Mouse (Mus musculus) liver, postnatal 0 days (tissue): ENCODE results near the gene Tbx19. TPM values are rescaled to one million over a fixed set of nuclear protein-coding genes. Genes with fewer than 3 reads are reported as not detected.

ENCODE experiments used
- ATAC-seq: fragments of 200-750 bp; cut with Nextera tagmentation; 2 replicates; pipeline ENCODE4 v1.8.0; 2017; ENCODE audit warnings: mild to moderate bottlenecking, moderate library complexity
- DNase-seq: peaks from one replicate; pipeline ENCODE4 v3.0.0-alpha.2; 2016
- H3K27ac ChIP-seq: fragments of 300-500 bp; sonication (generic); 2 replicates; pipeline ENCODE4 v1.5.1; 2014; ENCODE audit warnings: antibody characterized with exemption, moderate library complexity, mild to moderate bottlenecking, low read depth
- H3K27me3 ChIP-seq: fragments of 300-500 bp; sonication (generic); 2 replicates; pipeline ENCODE4 v1.6.1; 2014; ENCODE audit warnings: low read length, control low read depth, mixed read lengths; ENCODE audit not compliant: insufficient read depth
- H3K36me3 ChIP-seq: fragments of 300-500 bp; sonication (generic); replicated peaks from 2 replicates; pipeline ENCODE4 v1.6.1; 2014; ENCODE audit warnings: mild to moderate bottlenecking, control low read depth, low read length, moderate library complexity, mixed read lengths; ENCODE audit not compliant: insufficient read depth
- H3K4me1 ChIP-seq: fragments of 300-500 bp; sonication (generic); 2 replicates; pipeline ENCODE4 v1.6.1; 2014; ENCODE audit warnings: antibody characterized with exemption, mild to moderate bottlenecking, control low read depth; ENCODE audit not compliant: insufficient read depth
- H3K4me2 ChIP-seq: fragments of 300-500 bp; sonication (generic); 2 replicates; pipeline ENCODE4 v1.6.1; 2014; ENCODE audit warnings: low read depth, mild to moderate bottlenecking, low read length, moderate library complexity, mixed read lengths
- H3K4me3 ChIP-seq: fragments of 300-500 bp; sonication (generic); 2 replicates; pipeline ENCODE4 v1.5.1; 2014; ENCODE audit warnings: low read depth, low read length
- H3K9ac ChIP-seq: fragments of 300-500 bp; sonication (generic); replicated peaks from 2 replicates; pipeline ENCODE4 v1.6.1; 2014; ENCODE audit warnings: mild to moderate bottlenecking, moderate library complexity
- H3K9me3 ChIP-seq: fragments of 300-500 bp; sonication (generic); 2 replicates; pipeline ENCODE4 v1.6.1; 2016; ENCODE audit warnings: mild to moderate bottlenecking, control low read depth, low read length, mixed read lengths
- CTCF ChIP-seq: sonication (generic); IDR thresholded peaks from 2 replicates; pipeline ENCODE4 v1.5.1; 2016; ENCODE audit warnings: antibody characterized with exemption, low read depth
- EP300 ChIP-seq: IDR thresholded peaks from 2 replicates; pipeline ENCODE4 v1.6.1; 2016; ENCODE audit warnings: antibody characterized with exemption, low read depth, mild to moderate bottlenecking
- WGBS: fragments of 180-500 bp; shearing (Covaris S2); extraction: QIAGEN DNeasy Blood & Tissue Kit; methylation state at CpG from one replicate; pipeline ENCODE4 v1.1.7; 2014; ENCODE audit not compliant: insufficient replicate concordance; 5-methylcytosine and 5-hydroxymethylcytosine counted together
- polyA plus RNA-seq: library from polyadenylated mRNA; unstranded; fragments of >200 nt; fragmentation: Nextera tagmentation; extraction: Ambion mirVana; gene quantifications from 2 replicates; pipeline ENCODE4 v1.2.1, GENCODE M21; 2015

Gene Tbx19
- polyA plus RNA-seq, 1 experiment from 2014 or later = 0.06 TPM

GRCm38 (mm10) chr1:165105270-165106010, 55.1 kb downstream of the Tbx19 start:
- H3K4me2 ChIP-seq = peak overlapping the region; percentile 70

GRCm38 (mm10) chr1:165104707-165105259, 55.8 kb downstream of the Tbx19 start:
- peak overlapping the region; percentile 32 for H3K4me3 ChIP-seq
- peak overlapping the region; percentile 70 for H3K4me2 ChIP-seq
- H3K4me1 ChIP-seq = peaks cover 11% of the 10 kb centered on the region
- H3K9me3 ChIP-seq = no peaks in the 10 kb centered on the region
- TF ChIP-seq CTCF (no peak), EP300 (peak; percentile 91)
- H3K36me3 ChIP-seq = no peaks in the 10 kb centered on the region
- 43% methylated on average over 7 of the region's 7 CpGs for WGBS
- H3K9ac ChIP-seq = peak overlapping the region; percentile 21; the same call in 1 of the 2 replicates
- H3K27me3 ChIP-seq = no peaks in the 10 kb centered on the region
- ATAC-seq (peak; percentile 88), DNase-seq (peak; percentile 46)
- peak overlapping the region; percentile 80 for H3K27ac ChIP-seq

More at GRCm38 (mm10) chr1:165105270-165106010, 55.1 kb downstream of the Tbx19 start:
- DNase-seq = peak; percentile 25
- peaks cover 11% of the 10 kb centered on the region for H3K4me1 ChIP-seq
- TF ChIP-seq EP300 = peak; percentile 87
- TF ChIP-seq CTCF = no peak
- peak overlapping the region; percentile 80 for H3K27ac ChIP-seq
- no peaks in the 10 kb centered on the region for H3K36me3 ChIP-seq
- peak overlapping the region; percentile 32 for H3K4me3 ChIP-seq
- WGBS = 54% methylated on average over 9 of the region's 9 CpGs
- peak; percentile 86 for ATAC-seq
- H3K9ac ChIP-seq = peak overlapping the region; percentile 21; the same call in 1 of the 2 replicates
- no peaks in the 10 kb centered on the region for H3K9me3 ChIP-seq
- no peaks in the 10 kb centered on the region for H3K27me3 ChIP-seq

GRCm38 (mm10) chr1:165099569-165099968, 61.0 kb downstream of the Tbx19 start:
- Histone ChIP-seq H3K4me2 (no peak overlapping the region), H3K4me3 (no peak overlapping the region), H3K27me3 (no peaks in the 10 kb centered on the region), H3K9ac (no peak overlapping the region), H3K4me1 (0 out of 2 replicates have a peak, but pooled peaks cover 4% of the 10 kb centered on the region), H3K27ac (no peak overlapping the region), H3K9me3 (no peaks in the 10 kb centered on the region), H3K36me3 (no peaks in the 10 kb centered on the region)
- DNase-seq (no peak), ATAC-seq (no peak)
- TF ChIP-seq CTCF = no peak
- no peak for TF ChIP-seq EP300

- H3K9me3 ChIP-seq = no peaks in the 10 kb centered on the region
- H3K9ac ChIP-seq = no peak overlapping the region
- H3K4me1 ChIP-seq = 0 out of 2 replicates have a peak, but pooled peaks cover 5% of the 10 kb centered on the region
- H3K27ac ChIP-seq = no peak overlapping the region
- H3K4me2 ChIP-seq = no peak overlapping the region
- no peaks in the 10 kb centered on the region for H3K36me3 ChIP-seq
- 53% methylated on average over 7 of the region's 7 CpGs for WGBS
- DNase-seq = no peak
- no peak overlapping the region for H3K4me3 ChIP-seq
- H3K27me3 ChIP-seq = no peaks in the 10 kb centered on the region
- ATAC-seq = no peak
- no peak for TF ChIP-seq EP300
- no peak for TF ChIP-seq CTCF
Observed at GRCm38 (mm10) chr1:165094871-165095270, 65.7 kb downstream of the Tbx19 start.

DNA sequence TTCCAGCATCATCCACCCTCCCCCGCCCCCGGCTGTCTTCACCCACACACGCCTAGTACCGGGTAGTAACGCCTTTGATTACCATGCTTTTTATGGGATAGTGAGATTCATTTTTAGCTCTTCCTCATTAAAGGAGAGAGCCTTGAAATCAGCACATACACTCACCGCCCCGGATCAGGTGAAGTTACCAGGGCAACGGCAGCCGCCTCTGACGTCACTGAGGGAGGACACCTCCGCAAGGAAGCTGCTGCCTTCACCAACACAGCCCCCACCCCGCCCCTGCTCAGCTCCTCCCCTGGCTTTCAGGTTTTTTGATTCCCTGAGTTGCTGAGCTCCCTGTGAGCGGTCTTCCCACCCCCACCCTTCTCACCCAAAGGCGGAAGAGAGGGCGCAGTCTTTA, 68.9 kb downstream of the Tbx19 start:
- peak overlapping the region; percentile 15; the same call in 1 of the 2 replicates for H3K4me2 ChIP-seq
- 15% methylated on average over 15 of the region's 15 CpGs for WGBS
- H3K9me3 ChIP-seq = no peaks in the 10 kb centered on the region
- ATAC-seq = no peak
- 0 out of 2 replicates have a peak, but pooled peaks cover 5% of the 10 kb centered on the region for H3K4me1 ChIP-seq
- H3K36me3 ChIP-seq = no peaks in the 10 kb centered on the region
- no peak overlapping the region for H3K9ac ChIP-seq
- no peaks in the 10 kb centered on the region for H3K27me3 ChIP-seq
- TF ChIP-seq CTCF = no peak
- TF ChIP-seq EP300 = no peak
- no peak overlapping the region for H3K4me3 ChIP-seq
- peak; percentile 36 for DNase-seq
- no peak overlapping the region for H3K27ac ChIP-seq

DNA sequence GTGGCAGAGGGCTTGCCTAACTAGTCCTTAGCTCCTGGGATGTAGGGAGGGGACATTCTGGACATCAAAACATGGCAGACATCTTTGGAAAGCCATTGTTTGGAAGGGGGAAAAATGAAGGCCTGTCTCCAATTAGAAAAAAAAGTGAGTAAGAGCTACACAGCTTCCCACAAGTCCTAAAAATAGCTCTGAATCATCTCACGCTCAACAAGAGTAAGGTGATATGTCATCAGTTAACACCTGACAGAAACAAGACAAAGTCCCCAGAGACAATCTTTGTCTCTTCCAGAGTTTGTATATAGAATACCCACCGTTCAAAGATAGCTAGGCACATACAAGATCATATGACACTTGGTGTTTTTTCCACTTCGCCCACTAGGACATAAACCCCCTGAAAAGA, 71.0 kb downstream of the Tbx19 start:
- Histone ChIP-seq H3K4me3 (no peak overlapping the region), H3K27me3 (no peaks in the 10 kb centered on the region), H3K36me3 (no peaks in the 10 kb centered on the region), H3K9ac (no peak overlapping the region), H3K4me2 (no peak overlapping the region), H3K4me1 (0 out of 2 replicates have a peak, but pooled peaks cover 5% of the 10 kb centered on the region), H3K9me3 (no peaks in the 10 kb centered on the region), H3K27ac (no peak overlapping the region)
- ATAC-seq = no peak
- 69% methylated on average over 3 of the region's 3 CpGs for WGBS
- no peak for DNase-seq
- TF ChIP-seq EP300 = no peak
- TF ChIP-seq CTCF = no peak

Other genes with a start within 250 kb of the Tbx19 start
- gene Xcl1, start 225.2 kb downstream of the Tbx19 start, polyA plus RNA-seq = 0.67 and 0.83 TPM in 2 replicates
- gene Sft2d2, start 33.7 kb upstream of the Tbx19 start, polyA plus RNA-seq = 7.8 and 8.8 TPM in 2 replicates
- gene Tiprl, start 76.2 kb upstream of the Tbx19 start, polyA plus RNA-seq = 41.3 and 41.4 TPM in 2 replicates
- gene Gpr161, start 135.0 kb upstream of the Tbx19 start, polyA plus RNA-seq = 0.06 and 0.07 TPM in 2 replicates